Mouse (Mus musculus): ENCODE data around the gene Dnah12. TPM values are rescaled to one million over a fixed set of nuclear protein-coding genes. Genes with fewer than 3 reads are reported as not detected.

Dnah12 gene
- 0.03 TPM in 1 of 2 replicates, not detected in the other for polyA plus RNA-seq (2015; fragmentation: Nextera tagmentation; extraction: Ambion mirVana)

DNA sequence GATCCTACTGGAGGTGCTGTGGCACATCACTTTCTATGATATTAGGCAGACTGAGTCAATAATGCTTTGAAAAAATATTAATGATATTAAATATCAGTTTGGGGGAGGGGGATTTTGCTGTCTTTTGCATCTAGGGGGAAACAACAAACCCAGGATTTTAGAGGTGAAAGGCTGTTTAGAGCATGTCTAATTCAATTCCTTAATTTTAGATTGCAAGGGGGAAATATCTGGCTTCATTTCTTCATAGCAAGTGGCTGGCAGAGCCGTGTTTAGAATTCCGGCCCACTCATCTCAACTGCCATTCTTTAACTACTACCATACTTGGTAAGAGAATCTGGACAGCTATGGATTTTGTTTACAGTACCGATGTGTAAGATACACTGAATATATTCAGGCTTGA lies at the start of gene Dnah12:
TSS of gene Dnah12 (plus strand) at position 301 of the 400 bp plus-strand sequence.

GRCm38 (mm10) chr14:26669292-26670073 lies 23.6 kb upstream of the Dnah12 start, which contains the start of gene Pde12:
Gene Pde12, minus strand, starts transcription at chr14:26669883.

GRCm38 (mm10) chr14:26894392-26894791 lies 201.3 kb downstream of the Dnah12 start, which contains the start of gene Asb14:
Gene Asb14, plus strand, starts transcription at chr14:26894557.

Small RNA genes within 50 kb of the gene (microRNA-seq; reads per million reads assigned to microRNA genes)
- not detected for gene Mir7672 (ENCODE audit: borderline replicate concordance, insufficient number of aligned reads)

Other genes starting within 250 kb of the Dnah12 start
- gene Slmap, start 158.3 kb upstream of the Dnah12 start, polyA plus RNA-seq (2015; fragmentation: Nextera tagmentation; extraction: Ambion mirVana), result 16.8 and 18.3 TPM in 2 replicates
- gene Dennd6a, start 119.4 kb upstream of the Dnah12 start, polyA plus RNA-seq (2015; fragmentation: Nextera tagmentation; extraction: Ambion mirVana), result 21.1 and 27.1 TPM in 2 replicates
- gene Arf4, start 55.2 kb upstream of the Dnah12 start, polyA plus RNA-seq (2015; fragmentation: Nextera tagmentation; extraction: Ambion mirVana), result 283 and 358 TPM in 2 replicates
- gene Pde12, start 23.4 kb upstream of the Dnah12 start, polyA plus RNA-seq (2015; fragmentation: Nextera tagmentation; extraction: Ambion mirVana), result 5.9 and 7.3 TPM in 2 replicates
- 0.17 and 0.21 TPM in 2 replicates for gene Asb14, start 201.3 kb downstream of the Dnah12 start, polyA plus RNA-seq (2015; fragmentation: Nextera tagmentation; extraction: Ambion mirVana)

Measured in adrenal gland, postnatal 0 days (tissue).